Mouse (Mus musculus) stomach, embryonic 15.5 days (tissue): ENCODE data around the gene Guca2b. TPM values are rescaled to one million over a fixed set of nuclear protein-coding genes. Genes with fewer than 3 reads are reported as not detected.

Experiments used
- ATAC-seq: fragments of 200-750 bp; cut with Nextera tagmentation; 2 replicates; pipeline ENCODE4 v1.8.0; 2017; ENCODE audit warnings: low read depth, moderate number of reproducible peaks, moderate TSS enrichment; ENCODE audit not compliant: insufficient read depth, low FRiP score
- H3K27ac ChIP-seq: fragments of 300-500 bp; sonication (generic); 2 replicates; pipeline ENCODE4 v1.5.1; 2015; ENCODE audit warnings: mild to moderate bottlenecking, inconsistent platforms
- H3K27me3 ChIP-seq: fragments of 300-500 bp; sonication (generic); replicated peaks from 2 replicates; pipeline ENCODE4 v1.6.1; 2015; ENCODE audit warnings: inconsistent platforms
- H3K36me3 ChIP-seq: fragments of 300-500 bp; sonication (generic); 2 replicates; pipeline ENCODE4 v1.6.1; 2015; ENCODE audit warnings: inconsistent platforms
- H3K4me1 ChIP-seq: fragments of 300-500 bp; sonication (generic); 2 replicates; pipeline ENCODE4 v1.6.1; 2015; ENCODE audit warnings: inconsistent platforms
- H3K4me2 ChIP-seq: fragments of 300-500 bp; sonication (generic); 2 replicates; pipeline ENCODE4 v1.6.1; 2015; ENCODE audit warnings: mild to moderate bottlenecking, inconsistent platforms
- H3K4me3 ChIP-seq: fragments of 300-500 bp; sonication (generic); replicated peaks from 2 replicates; pipeline ENCODE4 v1.5.1; 2015; ENCODE audit warnings: inconsistent platforms
- H3K9ac ChIP-seq: fragments of 300-500 bp; sonication (generic); 2 replicates; pipeline ENCODE4 v1.6.1; 2015; ENCODE audit warnings: inconsistent platforms
- H3K9me3 ChIP-seq: fragments of 300-500 bp; sonication (generic); 2 replicates; pipeline ENCODE4 v1.6.1; 2016; ENCODE audit warnings: inconsistent platforms
- WGBS: fragments of 180-500 bp; shearing (Covaris S2); methylation state at CpG from one replicate; pipeline ENCODE4 v1.1.7; 2015; 5-methylcytosine and 5-hydroxymethylcytosine counted together
- polyA plus RNA-seq: library from polyadenylated mRNA; unstranded; fragments of >200 nt; fragmentation: Nextera tagmentation; extraction: Ambion mirVana; gene quantifications from 2 replicates; pipeline ENCODE4 v1.2.1, GENCODE M21; 2015

The Guca2b gene
- polyA plus RNA-seq, 1 experiment from 2014 or later = 6.1 TPM

DNA sequence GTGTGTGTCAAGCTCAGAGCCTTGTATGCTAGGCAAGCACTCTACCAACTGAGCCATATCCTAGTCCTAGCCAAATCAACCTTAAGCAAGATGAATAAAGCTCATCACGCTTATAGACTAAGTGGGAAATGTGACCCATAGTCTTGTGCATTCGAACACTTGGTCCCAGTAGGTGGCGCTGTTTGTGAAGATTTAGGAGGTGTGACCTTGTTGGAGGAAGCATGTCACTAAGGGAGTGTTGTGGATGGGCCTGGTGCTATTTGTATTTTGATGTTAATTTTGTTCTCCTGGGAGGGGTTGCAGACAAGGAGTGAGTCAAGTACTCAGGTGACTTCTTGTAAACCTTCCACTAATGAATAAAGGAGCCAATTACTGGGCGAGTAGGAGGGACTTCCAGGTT is 16.1 kb downstream of the Guca2b start:
- Histone ChIP-seq H3K36me3 (no peaks in the 10 kb centered on the region), H3K9ac (no peak overlapping the region), H3K9me3 (no peaks in the 10 kb centered on the region), H3K4me3 (no peak overlapping the region), H3K27me3 (no peaks in the 10 kb centered on the region), H3K4me1 (no peaks in the 10 kb centered on the region), H3K4me2 (no peak overlapping the region), H3K27ac (no peak overlapping the region)
- WGBS = 82% methylated on average over 4 of the region's 4 CpGs
- no peak for ATAC-seq

DNA sequence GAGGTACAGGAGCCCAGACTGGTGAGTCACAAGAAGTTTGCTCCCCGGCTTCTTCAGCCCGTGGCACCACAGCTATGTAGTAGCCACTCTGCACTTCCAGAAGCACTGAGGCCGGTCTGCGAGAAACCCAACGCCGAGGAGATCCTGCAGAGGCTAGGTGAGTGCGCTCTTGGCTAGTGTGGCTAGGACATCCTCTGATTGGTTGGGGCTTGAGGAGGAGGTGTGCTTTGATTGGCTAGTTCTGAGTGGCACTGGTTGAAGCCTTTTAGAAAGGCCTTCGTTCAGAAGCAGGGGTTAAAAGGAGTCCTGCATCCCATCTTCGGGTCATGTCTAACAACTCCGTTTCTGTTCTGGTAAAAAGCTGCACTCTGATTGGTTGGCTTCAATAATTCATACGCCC is 20.1 kb downstream of the Guca2b start:
- H3K36me3 ChIP-seq = no peaks in the 10 kb centered on the region
- 0 out of 2 replicates have a peak, but pooled peaks cover 2% of the 10 kb centered on the region for H3K4me1 ChIP-seq
- H3K4me2 ChIP-seq = no peak overlapping the region
- H3K9me3 ChIP-seq = no peaks in the 10 kb centered on the region
- WGBS = 56% methylated on average over 11 of the region's 11 CpGs
- H3K27me3 ChIP-seq = no peaks in the 10 kb centered on the region
- H3K4me3 ChIP-seq = no peak overlapping the region
- H3K9ac ChIP-seq = no peak overlapping the region
- ATAC-seq = no peak
- H3K27ac ChIP-seq = no peak overlapping the region

DNA sequence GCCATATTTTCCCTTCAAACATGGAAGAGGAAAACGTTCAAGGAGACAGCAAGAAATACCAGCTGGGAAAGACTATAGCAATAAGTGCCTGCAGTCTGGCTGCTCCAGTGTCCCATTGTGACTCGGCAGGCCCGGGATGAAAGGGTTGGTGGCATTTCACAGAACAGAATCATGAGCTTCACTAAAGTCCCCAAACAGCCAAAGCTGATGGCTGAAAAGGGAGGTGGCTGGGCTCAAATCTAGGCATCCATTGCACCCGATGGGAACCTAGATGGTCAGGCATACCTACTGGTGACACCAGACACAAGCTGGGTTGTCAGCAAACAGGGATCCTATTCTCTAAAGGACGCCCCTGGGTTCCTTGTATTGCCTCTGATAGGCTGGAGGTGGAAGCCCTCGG is 20.8 kb downstream of the Guca2b start:
- no peak overlapping the region for H3K27ac ChIP-seq
- H3K27me3 ChIP-seq = no peaks in the 10 kb centered on the region
- no peak overlapping the region for H3K9ac ChIP-seq
- 72% methylated on average over 6 of the region's 6 CpGs for WGBS
- H3K36me3 ChIP-seq = no peaks in the 10 kb centered on the region
- no peaks in the 10 kb centered on the region for H3K9me3 ChIP-seq
- no peak for ATAC-seq
- H3K4me1 ChIP-seq = 0 out of 2 replicates have a peak, but pooled peaks cover 2% of the 10 kb centered on the region
- no peak overlapping the region for H3K4me2 ChIP-seq
- no peak overlapping the region for H3K4me3 ChIP-seq

DNA sequence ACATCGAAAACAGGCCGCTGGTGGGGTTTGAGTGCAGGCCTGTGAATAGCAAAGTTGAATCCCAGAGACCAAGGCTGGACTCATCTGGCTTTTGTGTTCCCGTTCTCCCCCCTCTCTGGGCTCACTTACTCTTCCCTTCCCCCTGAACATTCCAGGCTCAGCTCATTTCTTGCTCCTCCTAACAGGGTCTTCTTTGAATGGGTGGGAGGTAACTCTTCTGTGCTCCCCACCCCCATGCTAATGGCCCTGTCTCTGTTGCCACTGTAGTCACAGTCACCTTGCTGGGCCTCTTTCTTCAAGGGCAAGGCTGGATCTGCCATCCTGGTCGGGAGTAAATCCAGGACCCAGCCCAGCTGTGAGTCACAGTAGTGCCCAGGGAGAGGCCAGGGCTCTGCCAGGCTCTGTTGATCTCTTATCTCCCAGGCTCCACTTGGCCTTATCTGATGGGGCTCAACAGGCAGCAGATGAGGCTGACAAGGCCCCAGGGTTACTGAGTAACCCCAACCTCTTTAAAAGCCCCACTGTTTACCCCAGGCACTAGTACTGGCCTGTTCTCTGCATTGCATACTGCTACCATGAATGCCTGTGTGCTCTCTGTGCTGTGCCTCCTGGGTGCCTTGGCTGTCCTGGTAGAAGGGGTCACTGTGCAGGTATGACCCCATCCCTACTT is 21.4 kb downstream of the Guca2b start, which contains the start of gene Guca2a:
Guca2a (plus strand) TSS at position 529 of the 670 bp plus-strand sequence.
- H3K27me3 ChIP-seq = no peaks in the 10 kb centered on the region
- H3K4me1 ChIP-seq = 0 out of 2 replicates have a peak, but pooled peaks cover 2% of the 10 kb centered on the region
- WGBS = 65% methylated on average over 4 of the region's 4 CpGs
- H3K4me3 ChIP-seq = no peak within 1 kb of the TSS
- no peak within 1 kb of the TSS for H3K4me2 ChIP-seq
- no peak within 1 kb of the TSS for H3K9ac ChIP-seq
- H3K9me3 ChIP-seq = no peaks in the 10 kb centered on the region
- H3K36me3 ChIP-seq = no peaks in the 10 kb centered on the region
- H3K27ac ChIP-seq = no peak within 1 kb of the TSS
- 0 out of 2 replicates have a peak, but pooled peaks have one; percentile 20 for ATAC-seq

DNA sequence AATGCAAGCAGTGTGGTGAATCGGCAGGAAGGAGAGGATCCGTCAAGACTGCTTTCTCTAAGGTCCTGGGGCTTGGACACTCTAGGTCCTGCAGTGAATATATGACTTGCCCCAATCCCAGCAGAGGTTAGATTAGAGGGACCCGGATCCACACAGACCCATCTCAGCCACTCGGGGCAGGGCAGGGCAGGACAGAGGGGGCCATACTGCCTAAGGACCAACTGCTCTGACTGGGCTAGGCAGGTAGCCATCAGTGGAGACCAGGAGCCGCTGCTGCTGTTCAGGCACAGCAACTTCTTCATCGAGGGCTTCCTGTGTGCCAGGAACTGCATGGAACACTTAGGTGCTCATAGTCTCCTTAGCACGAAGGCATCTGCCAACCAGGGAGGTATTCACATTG is 22.0 kb downstream of the Guca2b start:
- WGBS = 75% methylated on average over 7 of the region's 7 CpGs
- ATAC-seq = no peak

DNA sequence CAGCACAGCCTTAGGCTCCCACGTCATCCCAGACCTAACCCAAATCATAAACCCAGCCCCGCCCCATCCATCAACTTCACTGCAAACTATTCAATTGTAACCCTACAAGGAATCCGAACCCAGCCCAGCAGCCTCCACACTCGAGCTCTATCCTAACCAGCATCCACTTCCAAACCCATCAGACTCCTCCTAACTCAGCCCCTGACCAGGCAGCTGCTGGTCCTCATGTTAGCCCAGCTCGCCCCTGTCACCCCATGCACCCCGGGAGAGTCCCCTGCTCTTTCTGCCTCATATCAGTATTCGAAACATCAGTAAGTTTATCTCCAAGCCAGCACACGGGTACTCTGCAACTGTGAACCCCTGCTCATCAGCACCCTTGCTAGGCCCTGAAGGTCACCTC is 23.1 kb downstream of the Guca2b start:
- Histone ChIP-seq H3K9ac (no peak overlapping the region), H3K27ac (no peak overlapping the region), H3K9me3 (no peaks in the 10 kb centered on the region), H3K36me3 (no peaks in the 10 kb centered on the region), H3K4me3 (no peak overlapping the region), H3K27me3 (no peaks in the 10 kb centered on the region), H3K4me1 (0 out of 2 replicates have a peak, but pooled peaks cover 2% of the 10 kb centered on the region), H3K4me2 (no peak overlapping the region)
- ATAC-seq = no peak
- 71% methylated on average over 8 of the region's 8 CpGs for WGBS

More for the DNA sequence above, 22.0 kb downstream of the Guca2b start:
- Histone ChIP-seq H3K9ac (no peak overlapping the region), H3K27me3 (no peaks in the 10 kb centered on the region), H3K36me3 (no peaks in the 10 kb centered on the region), H3K9me3 (no peaks in the 10 kb centered on the region), H3K27ac (no peak overlapping the region), H3K4me2 (no peak overlapping the region), H3K4me3 (no peak overlapping the region), H3K4me1 (0 out of 2 replicates have a peak, but pooled peaks cover 2% of the 10 kb centered on the region)

DNA sequence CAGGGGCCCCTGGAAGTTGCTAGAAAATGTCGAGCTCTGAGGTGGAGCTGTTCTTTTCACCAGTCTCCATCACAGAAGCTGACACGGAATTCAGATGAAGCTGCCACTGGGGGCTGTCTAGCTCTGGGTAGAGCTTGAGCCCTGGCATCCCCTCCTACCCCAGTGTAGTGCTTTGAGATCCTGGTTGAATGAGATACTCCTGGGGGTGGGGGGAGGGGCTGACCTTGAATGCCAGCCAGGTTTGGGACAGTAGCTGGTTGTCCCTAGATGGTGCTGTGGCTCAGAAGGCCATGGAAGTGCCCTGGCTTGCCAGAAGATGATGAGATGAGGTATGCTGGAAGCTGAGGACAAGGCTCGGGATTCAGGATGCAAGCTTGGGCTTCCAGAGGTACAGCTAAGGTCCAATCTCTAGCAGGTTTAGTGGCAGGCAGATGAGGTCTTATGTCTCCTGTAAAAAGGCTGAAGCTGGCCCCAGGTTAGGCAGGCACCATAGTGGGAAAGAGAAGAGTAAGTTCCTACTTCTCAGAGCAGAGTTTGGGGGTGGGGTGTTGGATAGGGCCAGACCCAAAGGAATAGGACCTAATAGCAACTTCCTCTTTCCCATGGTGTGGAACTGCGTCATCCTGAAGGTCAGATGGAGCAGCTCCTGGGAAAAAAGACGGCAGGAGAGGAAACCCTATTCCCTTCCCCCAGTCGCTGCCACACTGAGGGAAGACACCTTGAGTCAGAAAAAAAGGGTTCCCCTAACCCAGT is 23.7 kb downstream of the Guca2b start:
- H3K9ac ChIP-seq = no peak overlapping the region
- no peak overlapping the region for H3K4me2 ChIP-seq
- 54% methylated on average over 6 of the region's 6 CpGs for WGBS
- no peaks in the 10 kb centered on the region for H3K9me3 ChIP-seq
- no peak overlapping the region for H3K27ac ChIP-seq
- no peak overlapping the region for H3K4me3 ChIP-seq
- no peaks in the 10 kb centered on the region for H3K27me3 ChIP-seq
- no peak for ATAC-seq
- peaks cover 3% of the 10 kb centered on the region; the same call in 1 of the 2 replicates for H3K36me3 ChIP-seq
- 0 out of 2 replicates have a peak, but pooled peaks cover 2% of the 10 kb centered on the region for H3K4me1 ChIP-seq

DNA sequence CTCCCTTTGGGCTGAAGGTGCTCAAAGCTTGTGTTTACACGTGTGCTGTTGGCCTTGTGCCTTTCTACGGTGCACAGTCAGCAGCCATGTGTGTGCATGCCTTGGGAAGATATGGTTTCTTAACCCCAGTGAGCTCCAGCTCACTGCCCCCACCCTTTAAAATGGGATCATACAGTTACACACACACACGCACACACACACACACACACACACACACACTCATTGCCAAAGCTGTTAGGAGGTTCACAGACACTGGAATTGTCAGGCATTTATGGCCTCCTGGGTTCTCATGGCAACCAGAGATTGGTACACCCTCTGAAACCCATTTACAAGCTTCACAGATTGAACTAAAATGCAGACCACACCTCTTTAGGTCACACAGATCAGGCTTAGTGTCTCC is 24.8 kb downstream of the Guca2b start:
- no peak overlapping the region for H3K4me2 ChIP-seq
- peaks cover 11% of the 10 kb centered on the region; the same call in 1 of the 2 replicates for H3K36me3 ChIP-seq
- H3K4me3 ChIP-seq = no peak overlapping the region
- H3K9me3 ChIP-seq = no peaks in the 10 kb centered on the region
- WGBS = 80% methylated on average over 3 of the region's 3 CpGs
- ATAC-seq = no peak
- H3K4me1 ChIP-seq = 0 out of 2 replicates have a peak, but pooled peaks cover 2% of the 10 kb centered on the region
- no peak overlapping the region for H3K27ac ChIP-seq
- no peaks in the 10 kb centered on the region for H3K27me3 ChIP-seq
- H3K9ac ChIP-seq = no peak overlapping the region

DNA sequence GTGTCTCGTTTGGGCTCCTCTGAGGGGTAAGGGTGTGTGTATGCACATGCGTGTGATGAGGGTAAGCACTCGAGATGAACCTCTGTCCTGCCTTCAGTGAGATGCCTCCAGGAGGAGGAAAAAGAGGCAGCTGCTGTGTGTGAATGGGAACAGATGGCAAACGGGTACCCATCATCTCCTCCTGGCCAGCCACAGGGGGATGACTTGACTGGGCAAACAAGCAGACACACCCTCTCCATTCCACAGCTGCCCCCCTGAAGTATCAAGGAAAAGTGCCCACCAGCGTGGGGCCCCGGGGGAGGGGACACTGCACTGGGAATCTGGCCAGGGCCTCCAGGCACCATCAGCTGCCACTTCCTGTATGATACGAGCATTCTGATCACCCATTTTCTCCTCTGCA is 25.4 kb downstream of the Guca2b start:
- 0 out of 2 replicates have a peak, but pooled peaks cover 2% of the 10 kb centered on the region for H3K4me1 ChIP-seq
- no peak overlapping the region for H3K4me3 ChIP-seq
- no peak overlapping the region for H3K4me2 ChIP-seq
- no peaks in the 10 kb centered on the region for H3K9me3 ChIP-seq
- H3K27me3 ChIP-seq = no peaks in the 10 kb centered on the region
- no peak for ATAC-seq
- H3K36me3 ChIP-seq = peaks cover 11% of the 10 kb centered on the region; the same call in 1 of the 2 replicates
- H3K27ac ChIP-seq = no peak overlapping the region
- H3K9ac ChIP-seq = no peak overlapping the region
- WGBS = 64% methylated on average over 7 of the region's 7 CpGs

DNA sequence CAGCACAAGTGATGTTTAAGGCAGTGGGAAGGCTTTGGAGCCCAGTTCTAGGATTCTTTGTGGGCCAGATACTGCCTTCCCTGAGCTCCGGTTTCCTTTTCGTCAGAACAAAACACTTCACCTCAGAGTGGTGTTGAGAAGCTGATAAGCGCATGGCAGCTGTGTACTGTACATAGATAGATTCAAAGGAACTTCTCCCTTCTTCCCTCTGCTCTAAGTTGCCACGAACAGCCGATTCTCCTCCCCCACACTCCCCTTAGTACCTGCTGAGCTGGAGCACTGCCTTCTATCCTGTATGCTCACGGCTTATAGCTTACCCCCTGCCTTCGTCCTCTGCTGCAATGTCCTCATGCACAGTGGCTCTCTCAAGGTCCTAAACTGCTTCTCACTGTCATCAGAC is 26.0 kb downstream of the Guca2b start:
- Histone ChIP-seq H3K36me3 (peaks cover 11% of the 10 kb centered on the region; the same call in 1 of the 2 replicates), H3K9me3 (no peaks in the 10 kb centered on the region), H3K4me3 (no peak overlapping the region), H3K9ac (no peak overlapping the region), H3K27ac (no peak overlapping the region), H3K4me2 (no peak overlapping the region), H3K4me1 (0 out of 2 replicates have a peak, but pooled peaks cover 2% of the 10 kb centered on the region), H3K27me3 (no peaks in the 10 kb centered on the region)
- WGBS = 72% methylated on average over 7 of the region's 7 CpGs
- no peak for ATAC-seq

DNA sequence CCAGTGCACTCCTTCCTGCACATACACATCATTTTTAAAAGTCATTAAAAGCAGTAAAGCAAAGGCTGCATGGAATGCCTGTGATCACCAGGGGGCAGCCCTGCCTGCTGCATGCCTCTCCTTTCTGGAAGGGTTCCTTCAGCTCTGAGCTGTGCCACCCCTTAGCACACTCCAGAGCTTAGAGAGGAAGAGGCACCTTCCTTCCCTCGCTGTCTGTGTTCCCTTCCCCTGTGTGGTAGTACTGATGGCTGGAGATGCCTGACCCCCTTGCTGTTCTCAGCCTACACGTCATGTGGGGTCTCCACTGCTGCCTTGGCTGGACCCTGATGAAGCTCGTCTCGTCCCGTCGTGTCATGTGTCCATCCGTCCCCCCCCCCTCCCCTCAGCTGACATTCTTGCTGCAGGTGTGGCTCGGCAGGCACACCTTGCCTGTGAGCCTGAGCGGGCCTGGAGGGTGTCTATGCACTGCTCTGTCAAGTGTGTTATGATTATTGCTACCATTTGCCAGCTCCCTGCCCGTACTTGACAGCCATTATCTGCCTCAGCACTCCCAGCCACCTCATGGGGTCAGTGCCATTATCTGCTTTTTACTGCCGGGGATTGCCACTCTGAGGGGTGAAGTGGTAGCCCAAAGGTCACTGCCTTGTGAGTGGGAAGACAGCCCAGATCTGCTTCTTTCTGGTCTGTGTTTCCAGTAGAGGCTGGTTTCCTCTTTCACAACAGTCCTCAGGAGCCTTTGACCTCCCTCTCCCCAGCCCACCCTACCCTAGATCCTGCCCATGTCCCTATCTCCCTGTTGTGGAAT is 27.4 kb downstream of the Guca2b start:
- peak; percentile 51 for ATAC-seq
- 0 out of 2 replicates have a peak, but pooled peaks cover 2% of the 10 kb centered on the region for H3K4me1 ChIP-seq
- H3K27ac ChIP-seq = no peak overlapping the region
- no peak overlapping the region for H3K9ac ChIP-seq
- H3K27me3 ChIP-seq = no peaks in the 10 kb centered on the region
- H3K9me3 ChIP-seq = no peaks in the 10 kb centered on the region
- H3K4me2 ChIP-seq = no peak overlapping the region
- H3K4me3 ChIP-seq = no peak overlapping the region
- WGBS = 44% methylated on average over 11 of the region's 11 CpGs
- H3K36me3 ChIP-seq = peaks cover 12% of the 10 kb centered on the region; the same call in 1 of the 2 replicates
